Mouse (Mus musculus) megakaryocyte, adult 5-6 weeks (primary cell): ENCODE measurements around the gene Vmn1r175. TPM values are rescaled to one million over a fixed set of nuclear protein-coding genes. Genes with fewer than 3 reads are reported as not detected.
"Not testable (repeated sequence)": the region's sequence is repeated elsewhere in the genome, so short reads cannot be mapped to it uniquely, and the experiment has no call there.

Experiments used
- ATAC-seq: 2 replicates; pipeline ENCODE4 v1.8.0; 2016; ENCODE audit warnings: mild to moderate bottlenecking, inconsistent platforms; ENCODE audit not compliant: poor library complexity, severe bottlenecking
- total RNA-seq, 2 experiments: library from RNA; stranded (forward) in 1 of 2; stranded (reverse) in 1 of 2; fragments of 153-499, 151-499 nt in 1 of 2; fragments of 221-1000, 200-1000 nt in 1 of 2; gene quantifications; 2 replicates each; pipeline versions ENCODE4 v1.2.3 to v1.2.4; 2015 to 2017

Gene Vmn1r175
- not detected in 2 replicates for total RNA-seq (2015)
- total RNA-seq (2017), result not detected in 2 replicates

DNA sequence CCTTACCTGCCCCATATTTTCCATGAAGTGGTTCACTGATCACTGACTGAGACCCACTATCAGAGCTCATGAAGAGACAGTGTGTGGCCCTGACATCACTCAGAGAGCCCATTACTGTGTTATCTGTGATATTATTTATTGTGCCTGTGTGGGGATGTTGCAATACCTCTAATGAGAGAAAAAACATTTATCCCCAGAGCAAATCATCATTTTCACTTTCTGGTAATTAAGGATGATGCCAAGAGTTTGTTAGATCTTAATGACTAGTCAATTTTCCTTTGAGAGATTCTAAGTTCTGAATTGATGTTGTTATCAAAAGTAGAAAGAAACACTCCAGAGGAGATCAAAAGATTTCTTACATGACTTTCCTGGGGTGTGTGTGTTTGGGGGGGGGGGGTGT is at the start of gene Vmn1r175:
Gene Vmn1r175 (minus strand): TSS at position 101 of the 400 bp plus-strand sequence.
- not testable (repeated sequence) for ATAC-seq

DNA sequence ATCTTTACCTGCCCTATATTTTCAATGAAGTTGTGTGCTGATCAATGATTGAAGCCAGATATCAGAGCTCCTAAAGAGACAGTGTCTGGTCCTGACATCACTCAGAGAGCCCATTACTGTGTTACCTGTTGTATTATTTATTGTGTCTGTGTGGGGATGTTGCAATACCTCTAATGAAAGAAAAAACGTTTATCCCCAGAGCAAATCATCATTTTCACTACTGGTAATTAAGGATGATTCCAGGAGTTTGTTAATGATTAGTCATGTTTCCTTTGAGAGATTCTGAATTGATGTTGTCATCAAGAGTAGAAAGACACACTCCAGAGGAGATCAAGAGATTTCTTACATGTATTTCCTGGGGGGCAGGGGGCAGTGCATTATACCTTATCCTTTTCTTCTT is 26.8 kb upstream of the Vmn1r175 start, which contains the start of gene Vmn1r176:
Gene Vmn1r176 (minus strand): TSS at position 101 of the 400 bp plus-strand sequence.
- not testable (repeated sequence) for ATAC-seq

DNA sequence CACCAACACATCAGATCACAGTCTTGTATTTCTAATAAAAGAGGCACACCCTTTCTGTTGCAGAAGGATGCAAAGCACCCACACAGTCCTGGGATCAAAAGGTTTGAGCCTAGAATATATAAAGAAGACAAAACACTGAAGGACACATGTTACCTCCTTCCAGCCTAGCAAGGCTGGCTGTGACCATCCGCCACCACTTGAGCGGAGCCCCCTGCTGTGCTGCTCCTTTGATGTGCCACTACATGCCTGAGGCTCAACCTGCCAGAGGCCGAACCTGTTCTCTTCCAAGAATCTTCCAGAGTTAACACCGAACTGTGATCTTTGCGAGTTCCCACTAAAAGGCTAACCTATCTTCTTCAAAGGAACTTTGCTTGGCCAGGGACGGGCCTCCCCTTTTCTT is 25.9 kb downstream of the Vmn1r175 start:
- no peak for ATAC-seq

Other genes with a start within 250 kb of the Vmn1r175 start
- not detected in 2 replicates for gene Vmn1r169, start 235.1 kb downstream of the Vmn1r175 start, total RNA-seq (2015)
- gene Vmn1r169, start 235.1 kb downstream of the Vmn1r175 start, total RNA-seq (2017), result not detected in 2 replicates
- not detected in 2 replicates for gene Vmn1r170, start 204.5 kb downstream of the Vmn1r175 start, total RNA-seq (2015)
- gene Vmn1r170, start 204.5 kb downstream of the Vmn1r175 start, total RNA-seq (2017), result not detected in 2 replicates
- not detected in 2 replicates for gene Vmn1r171, start 179.9 kb downstream of the Vmn1r175 start, total RNA-seq (2015)
- not detected in 2 replicates for gene Vmn1r171, start 179.9 kb downstream of the Vmn1r175 start, total RNA-seq (2017)
- gene Vmn1r172, start 152.3 kb downstream of the Vmn1r175 start, total RNA-seq (2015), result not detected in 2 replicates
- not detected in 2 replicates for gene Vmn1r172, start 152.3 kb downstream of the Vmn1r175 start, total RNA-seq (2017)
- gene Vmn1r173, start 109.9 kb downstream of the Vmn1r175 start, total RNA-seq (2015), result not detected in 2 replicates
- not detected in 2 replicates for gene Vmn1r173, start 109.9 kb downstream of the Vmn1r175 start, total RNA-seq (2017)
- gene Vmn1r174, start 58.4 kb downstream of the Vmn1r175 start, total RNA-seq (2015), result not detected in 2 replicates
- not detected in 2 replicates for gene Vmn1r174, start 58.4 kb downstream of the Vmn1r175 start, total RNA-seq (2017)
- not detected in 2 replicates for gene Vmn1r176, start 26.7 kb upstream of the Vmn1r175 start, total RNA-seq (2015)
- not detected in 2 replicates for gene Vmn1r176, start 26.7 kb upstream of the Vmn1r175 start, total RNA-seq (2017)
- not detected in 2 replicates for gene Vmn1r177, start 55.8 kb upstream of the Vmn1r175 start, total RNA-seq (2015)
- gene Vmn1r177, start 55.8 kb upstream of the Vmn1r175 start, total RNA-seq (2017), result not detected in 2 replicates
- not detected in 2 replicates for gene Vmn1r178, start 81.4 kb upstream of the Vmn1r175 start, total RNA-seq (2015)
- gene Vmn1r178, start 81.4 kb upstream of the Vmn1r175 start, total RNA-seq (2017), result not detected in 2 replicates
- gene Vmn1r179, start 116.3 kb upstream of the Vmn1r175 start, total RNA-seq (2015), result not detected in 2 replicates
- gene Vmn1r179, start 116.3 kb upstream of the Vmn1r175 start, total RNA-seq (2017), result not detected in 2 replicates
- gene Vmn1r180, start 140.0 kb upstream of the Vmn1r175 start, total RNA-seq (2015), result not detected in 2 replicates
- not detected in 2 replicates for gene Vmn1r180, start 140.0 kb upstream of the Vmn1r175 start, total RNA-seq (2017)
- not detected in 2 replicates for gene Vmn1r181, start 164.0 kb upstream of the Vmn1r175 start, total RNA-seq (2015)
- gene Vmn1r181, start 164.0 kb upstream of the Vmn1r175 start, total RNA-seq (2017), result not detected in 2 replicates
- gene V1rd19, start 191.0 kb upstream of the Vmn1r175 start, total RNA-seq (2015), result not detected in 2 replicates
- gene V1rd19, start 191.0 kb upstream of the Vmn1r175 start, total RNA-seq (2017), result not detected in 2 replicates
- gene Vmn1r183, start 242.6 kb upstream of the Vmn1r175 start, total RNA-seq (2015), result not detected in 2 replicates
- gene Vmn1r183, start 242.6 kb upstream of the Vmn1r175 start, total RNA-seq (2017), result not detected in 2 replicates